Mouse (Mus musculus) CD8-positive naive resting alpha-beta T cell, adult 2 months (primary cell): ENCODE measurements around the gene Mtln.

Source experiments
- DNase-seq, 2 experiments: peaks; one replicate each; pipeline ENCODE4 v3.0.0; 2022; ENCODE audit warnings: low read depth in 2 of 2, low spot score in 2 of 2

The Mtln gene

DNA sequence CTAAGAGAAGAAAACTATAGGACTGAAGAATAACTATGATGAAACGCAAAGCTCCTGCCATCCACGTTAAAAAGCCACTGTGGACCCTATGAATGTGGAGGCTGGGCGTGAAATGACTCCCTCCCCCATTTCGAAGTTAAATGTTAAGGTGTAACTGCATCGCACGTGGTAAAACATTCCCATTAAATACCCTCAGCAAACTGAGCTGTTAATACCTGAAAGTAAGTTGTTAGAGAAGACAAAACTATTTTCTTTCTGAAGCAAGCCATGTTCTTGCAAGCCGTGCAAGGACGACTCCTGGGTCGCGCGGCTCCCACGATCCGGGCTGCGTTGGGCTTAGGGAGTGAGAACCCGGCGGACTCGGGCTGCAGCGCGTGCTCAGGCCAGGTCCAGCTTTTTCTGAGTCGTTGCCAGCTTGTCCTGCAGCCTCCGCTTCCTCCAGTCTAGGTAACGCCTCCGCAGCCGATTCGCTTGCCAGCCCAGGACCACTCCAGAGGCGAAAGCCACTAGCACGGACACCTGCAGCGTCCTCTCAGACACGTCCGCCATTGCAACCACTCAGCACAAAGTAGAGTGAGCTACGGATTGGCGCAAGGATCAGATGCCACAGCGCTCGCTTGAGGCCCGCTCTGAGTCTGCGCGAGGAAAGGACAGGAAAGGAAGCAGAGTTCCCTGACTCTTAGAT lies at the start of gene Mtln:
Gene Mtln, minus strand, starts transcription at position 570 of the 685 bp plus-strand sequence.
- peak; percentile 55 to 64 for DNase-seq

DNA sequence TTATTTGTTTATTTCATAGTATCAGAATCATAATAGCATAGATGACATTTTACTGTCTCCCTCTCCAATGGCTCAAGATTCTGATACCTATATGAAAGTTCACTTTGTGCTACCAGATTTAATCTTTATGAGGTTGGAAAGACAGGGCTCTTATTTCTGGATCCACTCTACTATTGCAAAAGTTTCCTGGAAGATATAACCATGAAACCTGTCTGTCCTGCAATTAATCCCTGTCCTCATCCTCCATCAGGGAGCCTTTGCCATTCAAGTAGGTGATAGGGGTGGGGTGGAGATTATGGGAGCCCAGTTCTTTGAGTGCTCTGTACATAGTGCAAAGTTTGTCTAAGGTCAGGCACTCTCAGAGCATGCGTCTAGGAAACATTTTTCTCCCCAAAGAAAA lies 49.1 kb upstream of the Mtln start:
- DNase-seq: no peak

DNA sequence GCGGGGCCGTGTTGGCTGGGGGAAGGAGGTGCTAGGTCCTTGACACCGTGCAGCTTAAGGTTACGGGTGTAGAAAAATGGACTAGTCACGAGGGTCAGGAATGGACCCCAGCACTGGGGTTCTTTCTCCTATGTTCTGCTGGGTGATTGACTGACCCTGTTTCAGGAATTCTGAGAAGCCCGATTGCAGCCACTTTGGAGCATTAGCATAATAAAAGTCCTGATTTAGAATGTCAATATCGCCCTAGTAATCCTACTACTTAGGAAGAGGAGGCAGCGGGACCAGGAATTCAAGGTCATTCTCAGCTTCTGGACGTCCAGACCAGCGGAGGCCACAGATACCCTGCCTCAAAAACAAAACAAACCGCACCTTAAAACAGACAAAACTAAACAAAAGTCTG lies 47.1 kb upstream of the Mtln start:
- DNase-seq: no peak

DNA sequence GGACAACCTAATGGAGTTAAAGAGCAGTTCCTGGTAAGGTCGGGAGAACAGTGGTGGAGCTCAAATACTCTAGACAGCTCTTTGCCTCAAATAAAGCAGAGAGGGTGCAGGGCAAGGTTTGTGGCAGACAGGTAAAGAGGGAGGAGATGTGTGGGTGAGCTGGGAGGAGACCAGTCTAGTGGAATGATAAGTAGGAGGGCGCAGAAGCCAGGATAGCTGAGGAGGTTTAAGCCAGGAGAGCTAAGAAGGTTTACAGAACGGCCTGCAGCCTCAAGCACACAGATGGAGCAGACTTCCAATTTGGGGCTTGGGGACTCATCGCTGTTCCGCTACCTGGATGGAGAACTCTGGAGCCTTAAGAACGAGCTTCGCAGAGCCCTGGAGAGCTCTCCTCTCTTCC lies 46.3 kb upstream of the Mtln start, which contains the start of gene Acoxl:
Gene Acoxl, plus strand, starts transcription at position 301 of the 400 bp plus-strand sequence.
- DNase-seq: no peak

DNA sequence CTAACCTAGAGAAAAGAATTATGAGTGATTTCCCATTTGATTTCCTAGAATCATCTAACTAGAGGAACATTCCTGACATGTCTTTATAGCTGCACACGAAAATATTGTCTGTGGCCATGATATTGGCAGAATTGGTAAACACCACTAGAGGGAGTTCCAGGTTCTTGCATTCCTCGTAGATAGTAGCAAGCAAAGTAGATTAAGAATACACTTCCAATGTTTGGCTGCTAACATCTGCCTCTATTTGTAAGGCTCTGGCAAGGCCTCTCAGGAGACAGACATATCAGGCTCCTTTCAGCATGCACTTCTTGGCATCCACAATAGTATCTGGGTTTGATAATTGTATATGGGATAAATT lies 40.5 kb upstream of the Mtln start:
- DNase-seq: peak in 1 of 2 experiments; percentile 28

DNA sequence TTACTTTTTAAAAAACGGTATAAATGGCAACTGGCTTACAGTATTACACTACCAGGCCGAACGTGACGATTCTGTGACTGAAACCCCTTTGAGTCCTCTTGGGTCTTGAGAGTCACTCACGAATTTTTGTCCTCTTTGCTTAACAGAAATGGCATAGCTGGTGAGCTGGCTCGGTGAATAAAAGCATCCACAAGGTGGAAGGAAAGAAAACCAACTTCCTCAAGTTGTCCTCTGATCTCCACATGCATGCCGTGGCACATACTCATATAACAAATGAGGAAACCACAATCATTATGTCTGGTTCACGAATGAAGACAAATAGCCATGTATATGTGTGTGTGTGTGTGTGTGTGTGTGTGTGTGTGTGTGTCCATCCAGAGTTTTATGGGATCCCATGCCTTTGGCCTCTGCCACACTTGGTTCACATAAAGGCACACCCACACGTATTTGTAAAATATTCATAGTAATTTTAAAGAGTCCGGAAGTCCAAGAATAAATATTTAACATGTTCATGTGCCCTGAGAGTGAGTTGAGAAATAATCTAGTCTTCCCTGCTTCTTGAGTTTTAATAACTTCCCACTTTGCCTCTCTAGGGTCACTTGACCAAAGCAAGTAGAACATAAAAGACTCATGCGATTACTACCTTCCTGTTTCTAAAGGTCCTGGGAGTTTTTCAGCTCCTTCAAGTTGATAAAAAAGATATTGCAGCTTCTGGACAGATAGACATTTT lies 40.0 kb upstream of the Mtln start:
- DNase-seq: no peak

DNA sequence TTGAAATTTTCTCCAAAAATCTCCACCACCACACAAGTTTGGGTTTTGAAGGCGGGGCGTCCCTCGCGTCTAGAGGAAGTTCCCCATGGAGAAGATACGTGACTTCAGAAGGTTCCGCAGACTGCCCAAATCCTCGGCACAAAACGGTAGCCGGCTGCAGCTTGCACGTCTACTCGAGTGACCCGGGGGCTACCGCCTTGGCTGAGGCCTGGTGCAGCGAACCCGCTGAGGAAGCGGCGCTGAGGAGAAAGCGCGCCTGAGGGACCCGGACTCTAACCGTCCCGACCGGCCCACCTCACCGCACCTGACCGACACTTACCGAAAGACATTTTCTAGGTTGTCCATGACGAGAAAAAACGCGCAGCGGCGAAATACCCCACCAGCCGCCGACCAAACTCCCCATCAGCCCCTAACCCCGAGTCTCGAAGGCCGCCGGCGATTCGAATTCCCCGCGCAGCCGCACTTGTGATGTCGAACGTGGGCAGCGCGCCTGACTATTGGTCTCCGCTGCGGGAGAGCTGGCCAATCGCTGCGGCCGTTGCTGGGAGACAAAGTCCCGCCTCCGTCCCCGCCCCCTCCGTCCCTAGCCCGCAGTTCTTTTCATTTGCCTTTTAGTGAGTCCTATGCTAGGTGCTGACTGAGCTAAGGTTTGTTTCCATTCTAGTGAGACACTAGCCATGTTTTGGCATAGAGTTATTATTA lies 39.3 kb upstream of the Mtln start, which contains the start of gene Bub1:
Gene Bub1, minus strand, starts transcription at position 465 of the 702 bp plus-strand sequence.
- peak; percentile 85 to 88 for DNase-seq

DNA sequence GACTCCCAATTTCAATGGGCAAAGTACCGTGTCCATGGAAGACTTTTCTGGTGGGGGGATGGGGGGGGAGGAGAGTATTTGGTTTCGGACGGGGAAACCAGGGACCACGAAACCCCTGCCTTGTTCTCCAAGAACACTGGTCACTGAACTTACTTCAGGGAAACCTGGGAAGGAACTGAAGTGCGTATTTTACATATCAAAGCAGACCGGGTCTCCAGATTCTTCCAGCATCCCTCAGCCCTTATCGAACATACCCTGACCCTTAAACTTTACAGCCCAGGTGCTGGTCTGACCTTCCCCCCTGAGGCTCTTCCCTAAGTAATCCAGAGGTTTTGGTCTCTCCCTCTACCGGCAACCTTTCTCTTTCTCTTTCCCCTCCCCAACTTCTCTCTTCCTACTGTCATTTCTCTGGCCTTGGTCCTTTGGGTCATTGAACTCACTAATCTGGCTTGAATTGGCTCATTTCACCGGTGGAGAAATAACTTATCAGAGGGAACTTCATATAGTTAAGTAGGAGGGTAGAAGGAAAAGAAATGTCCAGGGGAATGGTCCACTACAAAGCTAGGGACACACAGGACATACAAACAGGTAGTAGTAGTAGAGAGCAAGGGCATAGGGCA lies 2.5 kb downstream of the Mtln start:
- DNase-seq: no peak

DNA sequence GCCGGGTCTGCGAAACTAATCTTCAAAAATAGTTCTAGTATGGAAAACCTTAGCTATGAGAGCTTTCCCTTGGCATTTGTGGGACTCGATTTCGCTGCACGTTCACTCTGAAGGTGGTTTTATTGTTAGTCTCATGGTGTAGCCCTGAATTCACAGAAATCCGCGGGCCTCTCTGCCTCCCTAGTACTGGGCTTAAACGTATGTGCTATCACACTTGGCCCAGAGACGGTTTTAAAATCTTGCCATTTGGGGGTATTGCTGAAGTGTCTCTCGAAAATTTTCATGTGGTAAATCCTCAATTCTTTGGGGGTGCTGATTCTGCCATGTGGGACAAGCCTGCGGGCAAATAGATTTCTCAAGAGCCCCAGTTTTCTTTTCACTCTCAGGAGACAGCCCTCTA lies 3.1 kb downstream of the Mtln start:
- no peak for DNase-seq

DNA sequence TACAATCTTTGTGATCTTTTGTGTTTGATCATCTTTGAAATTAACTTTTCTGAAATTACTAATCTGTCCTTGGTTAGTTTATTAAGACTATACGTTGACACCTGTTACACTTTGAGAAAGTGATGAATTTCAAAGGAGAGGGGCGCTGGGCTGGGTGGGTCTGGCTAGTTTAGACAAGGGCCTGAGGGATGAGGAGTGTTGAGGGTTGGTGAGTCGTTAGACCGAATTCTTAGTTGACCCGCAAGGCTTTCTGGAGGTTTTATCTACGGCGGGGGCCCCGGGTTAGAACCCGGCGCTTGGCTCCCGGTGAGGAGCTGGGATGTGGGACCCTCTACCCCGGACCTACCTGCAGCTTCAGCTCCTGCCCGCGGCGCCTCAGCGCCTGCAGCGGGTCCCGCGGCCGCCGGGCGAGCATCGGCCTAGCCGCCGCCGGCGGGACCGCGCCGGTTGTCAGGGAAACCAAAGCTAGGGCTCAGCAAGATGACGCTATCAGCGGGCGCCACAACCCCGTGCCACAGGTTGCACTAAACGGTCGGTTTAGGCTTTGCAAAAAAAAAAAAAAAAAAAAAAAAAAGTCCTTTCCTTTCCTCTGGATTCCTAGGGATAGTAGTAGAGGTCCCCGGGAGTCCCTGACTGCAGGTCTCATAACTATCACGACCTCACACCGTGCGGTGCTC lies 3.7 kb downstream of the Mtln start, which contains the start of gene Nphp1:
Gene Nphp1, minus strand, starts transcription at position 458 of the 677 bp plus-strand sequence.
- DNase-seq: peak; percentile 41 to 68

DNA sequence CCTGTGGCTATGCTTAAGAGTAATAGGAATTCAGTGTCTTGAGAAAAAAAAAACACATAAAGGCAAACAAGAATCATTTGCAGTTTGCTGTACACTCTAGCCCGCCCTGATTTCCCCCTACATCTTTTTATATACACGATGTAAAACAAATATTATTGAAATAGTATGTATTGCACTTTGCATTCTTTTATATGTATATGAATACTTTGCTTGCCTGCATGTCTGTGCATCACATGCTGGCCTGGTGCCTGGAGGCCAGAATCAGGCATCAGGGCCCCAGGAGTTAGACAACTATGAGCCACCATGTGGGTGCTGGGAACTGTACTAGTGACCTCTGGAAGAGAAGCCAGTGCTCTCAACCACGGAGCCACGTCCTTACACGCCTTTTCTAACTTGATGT lies 5.1 kb downstream of the Mtln start:
- no peak for DNase-seq

DNA sequence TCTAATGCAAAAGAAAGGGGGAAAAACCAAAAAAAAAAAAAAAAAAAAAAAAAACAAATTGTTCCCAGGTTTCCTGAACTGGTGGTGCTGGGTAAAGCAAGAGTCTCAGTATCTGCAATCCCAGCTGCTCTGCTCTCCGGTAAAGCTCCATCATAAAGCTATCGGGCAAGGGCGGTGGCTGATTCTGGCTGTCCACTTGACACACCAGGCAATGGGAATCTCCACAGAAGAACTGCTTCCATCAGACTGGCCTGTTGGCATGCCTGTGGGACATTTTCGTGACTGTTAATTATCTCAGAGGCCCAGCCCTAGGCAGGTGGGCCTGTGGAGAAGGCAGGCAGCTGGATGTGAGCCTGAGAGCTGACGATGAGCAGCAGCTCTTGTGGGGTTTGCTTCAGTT lies 13.8 kb downstream of the Mtln start:
- no peak for DNase-seq

DNA sequence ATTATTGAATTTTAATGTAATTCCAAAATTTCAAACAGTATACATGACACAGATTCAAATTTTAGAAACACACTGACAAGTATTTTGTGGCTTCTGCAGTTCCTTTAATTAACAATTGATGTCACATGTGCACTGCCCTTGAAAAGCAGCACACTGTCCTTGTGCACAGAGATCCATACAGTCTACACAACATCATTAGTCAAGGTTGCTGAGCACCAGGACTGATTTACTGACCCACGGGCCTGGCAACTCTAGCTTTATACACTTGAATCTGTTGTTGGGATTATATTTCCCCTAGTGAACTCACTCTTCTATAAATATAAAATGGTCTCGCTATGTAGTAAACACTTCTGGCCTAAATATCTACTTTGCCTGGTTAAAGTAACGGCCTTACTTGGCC lies 17.3 kb downstream of the Mtln start:
- DNase-seq: no peak

DNA sequence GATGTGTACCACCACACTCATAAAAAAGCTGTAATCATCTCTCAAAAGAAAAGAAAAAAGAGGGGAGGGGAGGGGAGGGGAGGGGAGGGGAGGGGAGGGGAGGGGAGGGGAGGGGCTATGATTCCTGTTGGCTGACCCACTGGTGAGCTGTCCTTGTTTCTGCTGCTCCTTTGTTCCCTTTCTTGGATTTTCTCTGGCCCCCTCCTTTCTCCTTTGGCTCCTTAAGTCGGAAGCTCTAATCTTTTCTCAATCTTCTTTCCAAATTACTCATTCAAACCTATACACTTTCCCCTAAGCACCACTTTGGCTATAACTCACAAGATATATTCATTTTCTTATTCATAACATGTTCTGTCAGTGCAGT lies 17.7 kb downstream of the Mtln start:
- no peak for DNase-seq

DNA sequence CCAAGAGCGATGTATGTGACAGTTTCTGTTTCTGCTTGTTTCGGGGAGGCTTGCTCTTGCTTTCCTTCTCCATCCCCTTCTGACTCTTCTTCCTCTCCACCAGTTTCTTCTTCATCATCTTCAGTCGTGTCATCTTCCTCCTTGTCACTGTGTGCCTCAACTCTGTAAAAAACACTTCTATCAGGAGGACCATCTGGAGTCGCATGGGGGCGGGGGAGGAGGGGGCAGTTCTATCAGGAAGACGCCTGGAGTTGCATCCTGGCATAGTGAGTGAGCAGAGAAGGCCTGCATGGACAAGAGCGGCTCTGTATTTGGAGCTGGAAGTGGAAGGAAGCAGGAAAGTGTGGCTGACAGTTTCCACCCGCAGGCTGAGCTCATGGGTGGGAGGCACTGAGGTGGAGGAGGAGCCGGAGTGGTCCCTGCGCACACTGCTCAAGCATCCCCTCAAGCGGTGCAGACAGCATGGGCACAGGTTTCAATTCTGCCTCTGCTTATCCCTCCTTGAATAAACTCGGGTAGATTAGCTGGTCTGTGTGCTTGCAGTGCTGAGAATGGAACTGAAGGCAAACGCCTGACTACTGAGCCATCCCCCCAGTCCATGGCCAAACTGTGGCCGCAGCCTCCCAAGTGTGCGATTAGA lies 18.2 kb downstream of the Mtln start:
- no peak for DNase-seq

DNA sequence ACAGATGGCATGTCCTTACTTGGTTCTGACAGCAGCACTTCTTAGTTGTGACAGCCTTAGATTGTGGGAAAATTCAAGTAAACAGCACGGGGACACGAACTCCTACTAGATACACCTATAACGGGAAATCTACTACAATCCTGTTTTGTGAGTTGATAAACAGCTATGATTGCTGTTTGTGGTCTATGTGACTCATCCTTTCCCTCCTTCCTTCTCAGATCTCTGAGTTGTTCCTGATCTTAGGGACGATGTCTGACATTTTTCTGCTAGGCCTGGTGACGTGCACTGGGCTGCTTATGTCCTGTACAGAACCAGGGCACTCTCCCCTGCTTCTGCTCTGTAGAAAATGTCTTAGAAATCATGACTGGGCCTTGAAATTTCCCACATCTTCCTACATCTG lies 30.7 kb downstream of the Mtln start:
- no peak for DNase-seq

DNA sequence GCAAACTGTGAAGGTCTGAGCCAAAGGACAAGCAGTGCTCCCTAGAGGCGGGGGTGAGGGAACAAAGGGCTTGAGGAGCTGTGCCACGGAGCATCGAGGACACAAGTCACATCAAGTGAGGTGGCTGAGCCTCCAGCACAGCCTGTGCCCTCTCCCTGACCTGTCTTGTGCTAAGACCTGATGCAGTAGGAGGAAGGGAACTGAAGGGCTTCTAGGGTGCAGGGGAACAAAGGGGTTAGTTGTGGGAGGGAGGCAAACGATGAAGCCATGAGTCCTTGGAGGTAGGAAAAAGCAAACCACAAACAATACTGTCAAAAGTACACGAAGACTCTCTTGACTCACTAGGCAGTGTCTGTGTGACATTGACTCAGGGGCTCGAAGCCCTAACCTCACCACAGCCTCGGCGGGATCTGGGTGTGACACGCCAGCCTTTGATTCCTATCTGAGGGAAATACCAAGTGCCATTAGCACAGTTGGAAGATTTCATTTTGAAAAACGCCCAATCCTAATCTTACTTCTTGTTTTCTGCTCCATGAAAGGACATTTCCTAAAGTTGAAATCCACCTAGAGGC lies 31.8 kb downstream of the Mtln start:
- DNase-seq: no peak

DNA sequence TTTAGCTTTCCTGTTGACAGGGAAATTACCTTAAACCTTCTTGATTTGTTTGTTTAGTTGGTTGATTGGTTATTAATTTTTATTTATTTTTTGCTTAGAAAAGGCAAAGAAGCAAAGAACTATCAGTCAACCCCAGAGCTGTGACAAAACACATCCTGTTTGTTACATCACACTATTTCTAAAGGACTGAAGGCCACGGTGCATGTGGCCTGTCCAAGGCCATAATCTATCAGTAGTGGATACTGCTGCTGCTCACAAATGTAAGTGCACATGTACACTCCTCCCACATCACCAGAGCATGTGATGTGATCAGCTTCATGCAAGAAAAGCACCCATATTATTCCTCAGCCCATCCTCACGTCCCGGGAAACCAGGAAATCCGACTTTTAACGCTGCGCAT lies 32.3 kb downstream of the Mtln start:
- DNase-seq: no peak

DNA sequence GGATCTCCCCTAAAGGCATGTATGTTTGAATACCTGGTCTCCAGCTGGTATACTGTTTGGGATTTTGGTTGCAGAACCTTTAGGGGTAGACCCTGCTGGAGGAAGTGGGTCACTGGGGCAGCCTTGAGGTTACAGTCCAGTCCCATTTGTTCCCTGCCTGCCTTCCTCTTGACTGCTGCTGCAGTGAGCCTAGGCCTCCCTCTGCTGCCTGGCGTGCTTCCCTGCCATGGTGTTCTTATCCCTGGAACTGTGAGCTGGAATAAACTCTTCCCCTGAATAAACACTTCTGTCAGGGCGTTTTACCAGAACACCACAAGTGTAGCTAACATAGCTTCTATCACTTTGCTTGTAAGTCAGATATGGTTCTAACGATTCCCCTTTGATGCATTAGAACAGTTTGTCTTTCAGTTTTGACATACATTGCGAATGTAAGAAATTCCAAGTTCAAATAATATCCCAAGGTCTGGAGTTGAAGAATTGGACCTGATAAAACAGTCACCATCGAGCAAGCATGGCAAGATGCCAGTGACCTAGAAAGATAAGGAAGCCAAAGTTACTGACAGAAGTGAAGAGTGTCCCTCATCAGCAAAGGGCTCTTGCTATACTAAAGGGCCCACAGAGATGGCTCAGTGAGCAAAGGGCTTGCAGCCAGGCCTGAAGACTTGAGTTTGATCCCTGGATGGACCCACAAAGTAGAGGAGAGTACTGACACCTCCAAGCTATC lies 33.0 kb downstream of the Mtln start:
- no peak for DNase-seq

DNA sequence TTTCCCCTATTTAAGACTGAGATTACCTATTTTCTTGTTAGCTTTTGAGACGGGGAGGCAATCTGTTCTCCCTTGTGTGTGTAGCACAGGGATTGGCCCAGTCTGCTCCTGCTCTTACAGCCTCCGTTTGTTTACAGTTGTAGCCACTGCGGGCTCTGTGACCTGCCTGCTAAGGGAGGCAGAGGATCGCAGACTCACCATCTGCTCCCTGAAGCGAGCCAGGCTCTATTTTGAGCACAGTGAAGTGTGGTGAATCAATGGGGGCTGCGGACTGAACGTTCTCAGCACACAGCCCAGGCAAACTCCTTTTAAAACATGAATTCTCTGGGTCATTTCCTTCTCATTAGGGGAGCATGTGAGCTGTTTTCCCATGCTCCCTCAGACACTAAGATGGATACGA lies 35.1 kb downstream of the Mtln start:
- DNase-seq: no peak
